Mouse (Mus musculus) forebrain, embryonic 12.5 days (tissue): ENCODE measurements around the gene Stx3. TPM values are rescaled to one million over a fixed set of nuclear protein-coding genes. Genes with fewer than 3 reads are reported as not detected.

Source experiments
- ATAC-seq: fragments of 200-750 bp; cut with Nextera tagmentation; 2 replicates; pipeline ENCODE4 v1.8.0; 2017; ENCODE audit warnings: moderate TSS enrichment; ENCODE audit not compliant: low FRiP score
- H3K27ac ChIP-seq: fragments of 300-500 bp; sonication (generic); 2 replicates; pipeline ENCODE4 v1.5.1; 2016; ENCODE audit warnings: mild to moderate bottlenecking
- H3K27me3 ChIP-seq: fragments of 300-500 bp; sonication (generic); 2 replicates; pipeline ENCODE4 v1.6.1; 2016; ENCODE audit warnings: mild to moderate bottlenecking
- H3K36me3 ChIP-seq: fragments of 300-500 bp; sonication (generic); replicated peaks from 2 replicates; pipeline ENCODE4 v1.6.1; 2016; ENCODE audit warnings: mild to moderate bottlenecking
- H3K4me1 ChIP-seq: fragments of 300-500 bp; sonication (generic); 2 replicates; pipeline ENCODE4 v1.6.1; 2016
- H3K4me2 ChIP-seq: fragments of 300-500 bp; sonication (generic); 2 replicates; pipeline ENCODE4 v1.6.1; 2016; ENCODE audit warnings: mild to moderate bottlenecking, moderate library complexity
- H3K4me3 ChIP-seq: fragments of 300-500 bp; sonication (generic); replicated peaks from 2 replicates; pipeline ENCODE4 v1.5.1; 2016; ENCODE audit warnings: mild to moderate bottlenecking
- H3K9ac ChIP-seq: fragments of 300-500 bp; sonication (generic); 2 replicates; pipeline ENCODE4 v1.6.1; 2016; ENCODE audit warnings: mild to moderate bottlenecking
- H3K9me3 ChIP-seq: fragments of 300-500 bp; sonication (generic); 2 replicates; pipeline ENCODE4 v1.6.1; 2016
- WGBS: fragments of 180-500 bp; shearing (Covaris S2); methylation state at CpG from one replicate; pipeline ENCODE4 v1.1.7; 2016; 5-methylcytosine and 5-hydroxymethylcytosine counted together
- polyA plus RNA-seq: library from polyadenylated mRNA; unstranded; fragments of >200 nt; fragmentation: Nextera tagmentation; extraction: Ambion mirVana; gene quantifications from 2 replicates; pipeline ENCODE4 v1.2.1, GENCODE M21; 2016

Gene Stx3
- polyA plus RNA-seq, 1 experiment from 2014 or later, result 8.1 TPM

DNA sequence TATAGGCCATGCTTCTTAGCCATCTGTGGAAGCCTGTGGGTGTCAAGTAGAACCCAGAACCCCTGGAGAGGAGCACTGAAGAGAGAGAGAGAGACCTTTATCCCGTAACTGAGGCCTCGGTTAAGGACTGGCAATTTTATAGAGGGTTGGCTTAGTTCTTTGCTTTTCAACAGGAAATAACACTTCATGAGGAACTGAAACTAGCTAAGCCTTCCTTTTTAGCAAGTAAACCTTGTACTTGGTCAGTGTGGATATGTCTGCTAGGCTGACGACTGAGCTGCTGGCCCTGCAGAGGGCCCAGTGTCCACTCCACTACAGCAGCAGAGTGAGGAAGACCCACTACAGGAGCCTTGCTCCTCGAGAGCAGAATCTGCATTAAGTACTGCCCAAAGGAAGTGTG lies 52.8 kb downstream of the Stx3 start:
- ATAC-seq, result no peak
- H3K36me3 ChIP-seq, result no peaks in the 10 kb centered on the region
- no peaks in the 10 kb centered on the region for H3K27me3 ChIP-seq
- no peaks in the 10 kb centered on the region for H3K9me3 ChIP-seq
- no peak overlapping the region for H3K4me3 ChIP-seq
- H3K4me1 ChIP-seq, result peaks cover 8% of the 10 kb centered on the region
- H3K27ac ChIP-seq, result no peak overlapping the region
- no peak overlapping the region for H3K4me2 ChIP-seq
- 71% methylated on average over 4 of the region's 4 CpGs for WGBS
- no peak overlapping the region for H3K9ac ChIP-seq

DNA sequence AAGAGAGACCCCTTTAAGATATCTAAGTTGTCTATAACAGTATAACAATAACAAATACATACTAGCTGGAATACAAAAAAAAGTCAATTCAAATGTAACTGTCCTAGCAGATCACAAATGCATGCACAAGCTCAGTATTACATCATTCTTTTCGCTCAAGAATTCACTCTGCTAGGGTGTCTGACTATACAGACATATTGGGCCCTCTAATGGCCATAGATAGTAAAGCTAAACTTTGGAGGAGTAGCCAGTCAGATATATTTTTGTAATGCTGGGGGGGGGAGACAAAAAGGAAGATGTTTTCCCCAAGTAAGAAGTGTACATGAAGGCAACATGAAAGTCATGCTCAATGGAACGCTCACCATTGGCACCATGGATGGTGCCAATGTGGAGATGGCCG lies 54.1 kb downstream of the Stx3 start:
- no peak for ATAC-seq
- no peaks in the 10 kb centered on the region for H3K4me1 ChIP-seq
- H3K27me3 ChIP-seq, result no peaks in the 10 kb centered on the region
- WGBS, result 87% methylated on average over 3 of the region's 3 CpGs
- no peak overlapping the region for H3K9ac ChIP-seq
- H3K27ac ChIP-seq, result no peak overlapping the region
- no peak overlapping the region for H3K4me3 ChIP-seq
- H3K9me3 ChIP-seq, result no peaks in the 10 kb centered on the region
- no peaks in the 10 kb centered on the region for H3K36me3 ChIP-seq
- no peak overlapping the region for H3K4me2 ChIP-seq

DNA sequence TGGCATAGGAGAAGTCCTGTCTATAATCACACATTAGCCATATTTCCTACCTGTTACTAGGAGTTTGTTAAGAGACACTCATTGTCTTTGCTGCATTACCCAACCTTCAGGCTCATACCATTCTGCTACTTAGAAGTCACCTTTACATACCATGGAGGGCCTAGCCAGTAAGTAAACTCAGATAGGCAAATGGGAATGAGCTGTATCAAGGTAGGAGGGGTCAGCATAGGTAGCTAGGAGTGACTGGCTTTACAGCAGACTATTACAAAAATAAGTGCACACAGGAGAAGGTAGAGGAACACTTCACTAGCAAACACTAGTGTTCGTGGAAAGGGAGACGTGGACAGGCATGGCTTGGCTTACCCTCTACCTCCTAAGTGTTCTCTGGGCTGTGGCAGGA lies 71.9 kb downstream of the Stx3 start, which contains the start of gene Gif:
Gif (plus strand) TSS at position 257 of the 400 bp plus-strand sequence.
- no peaks in the 10 kb centered on the region for H3K4me1 ChIP-seq
- no peak within 1 kb of the TSS for H3K4me2 ChIP-seq
- H3K27ac ChIP-seq, result no peak within 1 kb of the TSS
- WGBS, result 68% methylated on average over 2 of the region's 2 CpGs
- H3K9ac ChIP-seq, result no peak within 1 kb of the TSS
- no peaks in the 10 kb centered on the region for H3K36me3 ChIP-seq
- no peak for ATAC-seq
- H3K9me3 ChIP-seq, result no peaks in the 10 kb centered on the region
- no peaks in the 10 kb centered on the region for H3K27me3 ChIP-seq
- no peak within 1 kb of the TSS for H3K4me3 ChIP-seq

DNA sequence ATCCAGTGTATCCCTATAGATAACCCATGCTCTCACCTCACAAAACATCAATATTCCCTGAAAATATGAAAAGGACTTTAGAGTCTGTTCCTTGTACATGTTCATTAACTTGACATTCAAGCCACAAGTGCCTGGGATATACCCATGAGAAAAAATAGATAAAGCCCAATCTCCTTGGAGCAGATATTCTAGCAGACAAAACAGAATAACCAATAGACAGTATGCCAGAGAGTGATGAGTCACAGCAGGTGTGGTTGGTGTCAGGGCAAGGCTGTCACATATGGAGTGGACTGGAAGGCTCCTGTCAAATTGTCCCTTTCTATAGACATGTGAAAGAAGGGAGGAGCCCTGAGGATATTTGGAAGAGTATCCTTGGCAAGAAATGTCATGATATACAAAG lies 73.5 kb downstream of the Stx3 start:
- H3K27ac ChIP-seq, result no peak overlapping the region
- H3K9me3 ChIP-seq, result no peaks in the 10 kb centered on the region
- no peaks in the 10 kb centered on the region for H3K4me1 ChIP-seq
- no peak overlapping the region for H3K4me3 ChIP-seq
- no peaks in the 10 kb centered on the region for H3K27me3 ChIP-seq
- no peak overlapping the region for H3K9ac ChIP-seq
- no peak for ATAC-seq
- H3K4me2 ChIP-seq, result no peak overlapping the region
- no peaks in the 10 kb centered on the region for H3K36me3 ChIP-seq

DNA sequence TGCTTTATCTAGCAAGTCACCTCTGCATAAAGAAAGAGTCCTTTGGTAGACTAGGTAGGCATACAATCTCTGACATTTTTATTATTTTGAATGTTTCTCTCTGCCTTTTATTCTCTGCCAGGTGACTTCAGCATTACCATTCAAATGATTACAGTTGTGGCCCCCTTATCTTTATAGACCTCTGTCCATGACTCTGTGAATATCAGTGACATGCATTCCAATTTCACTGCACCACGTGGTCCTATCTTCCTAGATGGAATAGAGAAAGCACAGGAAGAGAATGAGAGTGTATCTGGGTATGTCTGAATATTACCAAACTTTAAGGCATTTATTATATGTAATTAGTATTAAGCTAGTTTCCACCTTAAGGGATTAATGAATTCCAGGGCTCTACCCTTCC lies 82.7 kb downstream of the Stx3 start:
- Histone ChIP-seq H3K9ac (no peak overlapping the region), H3K9me3 (no peaks in the 10 kb centered on the region), H3K4me3 (no peak overlapping the region), H3K27ac (no peak overlapping the region), H3K4me2 (no peak overlapping the region), H3K27me3 (no peaks in the 10 kb centered on the region), H3K4me1 (no peaks in the 10 kb centered on the region), H3K36me3 (no peaks in the 10 kb centered on the region)
- no peak for ATAC-seq
- 63% methylated on average over 1 of the region's 1 CpGs for WGBS

GRCm38 (mm10) chr19:11730278-11730677 lies 88.9 kb downstream of the Stx3 start:
- H3K36me3 ChIP-seq, result no peaks in the 10 kb centered on the region
- H3K9me3 ChIP-seq, result no peaks in the 10 kb centered on the region
- H3K4me1 ChIP-seq, result no peaks in the 10 kb centered on the region
- no peak overlapping the region for H3K27ac ChIP-seq
- H3K9ac ChIP-seq, result no peak overlapping the region
- H3K27me3 ChIP-seq, result no peaks in the 10 kb centered on the region
- no peak overlapping the region for H3K4me3 ChIP-seq
- ATAC-seq, result no peak
- WGBS, result 74% methylated on average over 1 of the region's 1 CpGs
- H3K4me2 ChIP-seq, result no peak overlapping the region

- ATAC-seq, result no peak
Observed at GRCm38 (mm10) chr19:11727304-11727703, 91.9 kb downstream of the Stx3 start.

GRCm38 (mm10) chr19:11725915-11726314 lies 93.3 kb downstream of the Stx3 start:
- Histone ChIP-seq H3K9me3 (no peaks in the 10 kb centered on the region), H3K4me2 (no peak overlapping the region), H3K27me3 (no peaks in the 10 kb centered on the region), H3K36me3 (no peaks in the 10 kb centered on the region), H3K27ac (no peak overlapping the region), H3K4me1 (no peaks in the 10 kb centered on the region), H3K4me3 (no peak overlapping the region), H3K9ac (no peak overlapping the region)
- WGBS, result 88% methylated on average over 2 of the region's 2 CpGs
- no peak for ATAC-seq

More at GRCm38 (mm10) chr19:11727304-11727703, 91.9 kb downstream of the Stx3 start:
- H3K36me3 ChIP-seq, result no peaks in the 10 kb centered on the region
- H3K4me3 ChIP-seq, result no peak overlapping the region
- H3K9me3 ChIP-seq, result no peaks in the 10 kb centered on the region
- no peak overlapping the region for H3K27ac ChIP-seq
- no peaks in the 10 kb centered on the region for H3K27me3 ChIP-seq
- no peak overlapping the region for H3K9ac ChIP-seq
- H3K4me1 ChIP-seq, result no peaks in the 10 kb centered on the region
- no peak overlapping the region for H3K4me2 ChIP-seq
- 93% methylated on average over 5 of the region's 5 CpGs for WGBS

Other genes with a start within 250 kb of the Stx3 start
- gene Ms4a6d, start 214.6 kb downstream of the Stx3 start, polyA plus RNA-seq, result 1.4 and 1.7 TPM in 2 replicates
- not detected in 2 replicates for gene Ms4a2, start 195.7 kb downstream of the Stx3 start, polyA plus RNA-seq
- gene Ms4a3, start 178.6 kb downstream of the Stx3 start, polyA plus RNA-seq, result not detected in 2 replicates
- not detected in 2 replicates for gene Oosp2, start 158.8 kb downstream of the Stx3 start, polyA plus RNA-seq
- not detected in 2 replicates for gene Oosp1, start 128.3 kb downstream of the Stx3 start, polyA plus RNA-seq
- gene Oosp3, start 122.3 kb downstream of the Stx3 start, polyA plus RNA-seq, result not detected in 2 replicates
- not detected in 2 replicates for gene Gif, start 71.8 kb downstream of the Stx3 start, polyA plus RNA-seq
- gene Mrpl16, start 49.0 kb downstream of the Stx3 start, polyA plus RNA-seq, result 43.6 and 49.0 TPM in 2 replicates
- not detected in 2 replicates for gene Olfr1417, start 19.8 kb upstream of the Stx3 start, polyA plus RNA-seq
- not detected in 2 replicates for gene Olfr1418, start 41.7 kb upstream of the Stx3 start, polyA plus RNA-seq
- gene Olfr1419, start 55.7 kb upstream of the Stx3 start, polyA plus RNA-seq, result not detected in 2 replicates
- 0.06 TPM in 1 of 2 replicates, not detected in the other for gene Olfr1420, start 67.2 kb upstream of the Stx3 start, polyA plus RNA-seq
- gene Patl1, start 93.0 kb upstream of the Stx3 start, polyA plus RNA-seq, result 23.4 and 26.8 TPM in 2 replicates
- 5.8 and 6.3 TPM in 2 replicates for gene Osbp, start 146.5 kb upstream of the Stx3 start, polyA plus RNA-seq
- 0.04 TPM in 1 of 2 replicates, not detected in the other for gene Olfr1423, start 221.9 kb upstream of the Stx3 start, polyA plus RNA-seq
- gene Olfr1424, start 243.3 kb upstream of the Stx3 start, polyA plus RNA-seq, result not detected in 2 replicates